Mouse (Mus musculus): ENCODE results near the gene Zfp467.

DNA sequence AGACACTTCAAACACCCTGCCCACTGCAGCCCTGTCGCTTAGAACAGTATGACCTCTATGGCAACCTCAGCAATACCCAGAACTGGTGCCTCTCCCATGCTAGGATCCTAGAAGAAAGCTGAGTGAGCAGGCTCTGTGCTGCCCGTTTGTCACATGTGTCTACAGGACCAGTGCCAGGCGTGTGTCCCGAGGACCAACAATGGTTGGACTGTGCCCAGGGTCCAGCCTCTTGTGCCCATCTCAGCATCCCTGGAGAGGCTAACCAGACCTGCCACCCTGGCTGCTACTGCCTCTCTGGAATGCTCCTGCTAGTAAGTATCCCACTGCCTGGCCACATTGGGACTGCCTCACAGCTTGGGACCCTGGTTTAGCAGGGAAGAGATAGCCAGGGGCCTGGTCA, 32.8 kb upstream of the Zfp467 start:
- TF ChIP-seq CTCF (IDR thresholded peaks at IDR 0.05; ENCODE audit: low read depth) (no peak), EP300 (IDR thresholded peaks at IDR 0.05; ENCODE audit: low read depth) (no peak)
